Mouse (Mus musculus) neural tube, embryonic 14.5 days (tissue): ENCODE data around the gene Sorl1. TPM values are rescaled to one million over a fixed set of nuclear protein-coding genes. Genes with fewer than 3 reads are reported as not detected.

ENCODE experiments used
- ATAC-seq: fragments of 200-750 bp; cut with Nextera tagmentation; 2 replicates; pipeline ENCODE4 v1.8.0; 2017; ENCODE audit warnings: low read depth, mild to moderate bottlenecking, moderate TSS enrichment, moderate library complexity
- H3K27ac ChIP-seq: fragments of 300-500 bp; sonication (generic); 2 replicates; pipeline ENCODE4 v1.5.1; 2014; ENCODE audit warnings: low read depth, mild to moderate bottlenecking, control low read depth, low read length, moderate library complexity, mixed read lengths
- H3K27me3 ChIP-seq: fragments of 300-500 bp; sonication (generic); 2 replicates; pipeline ENCODE4 v1.6.1; 2014; ENCODE audit warnings: low read length; ENCODE audit not compliant: control insufficient read depth, insufficient read depth
- H3K36me3 ChIP-seq: fragments of 300-500 bp; sonication (generic); 2 replicates; pipeline ENCODE4 v1.6.1; 2014; ENCODE audit warnings: low read length, mixed read lengths; ENCODE audit not compliant: control insufficient read depth, insufficient read depth
- H3K4me1 ChIP-seq: fragments of 300-500 bp; sonication (generic); 2 replicates; pipeline ENCODE4 v1.6.1; 2014; ENCODE audit warnings: low read length; ENCODE audit not compliant: control insufficient read depth, insufficient read depth
- H3K4me2 ChIP-seq: fragments of 300-500 bp; sonication (generic); 2 replicates; pipeline ENCODE4 v1.6.1; 2014; ENCODE audit warnings: mild to moderate bottlenecking, low read depth, low read length, control low read depth
- H3K4me3 ChIP-seq: fragments of 300-500 bp; sonication (generic); 2 replicates; pipeline ENCODE4 v1.5.1; 2014; ENCODE audit warnings: low read depth, low read length, control low read depth, mixed read lengths
- H3K9ac ChIP-seq: fragments of 300-500 bp; sonication (generic); replicated peaks from 2 replicates; pipeline ENCODE4 v1.6.1; 2014; ENCODE audit warnings: low read depth, mild to moderate bottlenecking, control low read depth, low read length, mixed read lengths
- H3K9me3 ChIP-seq: fragments of 300-500 bp; sonication (generic); 2 replicates; pipeline ENCODE4 v1.6.1; 2016; ENCODE audit warnings: low read length; ENCODE audit not compliant: control insufficient read depth
- WGBS: fragments of 180-500 bp; shearing (Covaris S2); extraction: QIAGEN DNeasy Blood & Tissue Kit; methylation state at CpG from one replicate; pipeline ENCODE4 v1.1.7; 2014; 5-methylcytosine and 5-hydroxymethylcytosine counted together
- polyA plus RNA-seq: library from polyadenylated mRNA; unstranded; fragments of >200 nt; fragmentation: Nextera tagmentation; extraction: Ambion mirVana; gene quantifications from 2 replicates; pipeline ENCODE4 v1.2.1, GENCODE M21; 2014

The Sorl1 gene
- polyA plus RNA-seq, 1 experiment from 2014 or later = 20.4 TPM

- Histone ChIP-seq H3K36me3 (no peaks in the 10 kb centered on the region), H3K9ac (no peak overlapping the region), H3K9me3 (no peaks in the 10 kb centered on the region), H3K4me2 (no peak overlapping the region), H3K27ac (no peak overlapping the region), H3K4me1 (peaks cover 20% of the 10 kb centered on the region), H3K27me3 (no peaks in the 10 kb centered on the region), H3K4me3 (no peak overlapping the region)
- ATAC-seq = no peak
- WGBS = 74% methylated on average over 10 of the region's 10 CpGs
These were observed 183.7 kb downstream of the Sorl1 start for GRCm38 (mm10) chr9:41940311-41940853.

GRCm38 (mm10) chr9:41938449-41938848 is 185.6 kb downstream of the Sorl1 start:
- no peak overlapping the region for H3K9ac ChIP-seq
- WGBS = 33% methylated on average over 8 of the region's 8 CpGs
- ATAC-seq = no peak

GRCm38 (mm10) chr9:41937967-41938348 is 186.1 kb downstream of the Sorl1 start:
- H3K9ac ChIP-seq = no peak overlapping the region
- H3K4me2 ChIP-seq = no peak overlapping the region
- 16% methylated on average over 3 of the region's 3 CpGs for WGBS
- H3K4me1 ChIP-seq = peaks cover 29% of the 10 kb centered on the region
- no peaks in the 10 kb centered on the region for H3K36me3 ChIP-seq
- peak overlapping the region; percentile 86 for H3K27ac ChIP-seq
- no peak for ATAC-seq
- no peaks in the 10 kb centered on the region for H3K9me3 ChIP-seq
- H3K4me3 ChIP-seq = no peak overlapping the region
- H3K27me3 ChIP-seq = no peaks in the 10 kb centered on the region

More at GRCm38 (mm10) chr9:41938449-41938848, 185.6 kb downstream of the Sorl1 start:
- H3K27ac ChIP-seq = peak overlapping the region; percentile 86
- H3K36me3 ChIP-seq = no peaks in the 10 kb centered on the region
- no peak overlapping the region for H3K4me3 ChIP-seq
- no peaks in the 10 kb centered on the region for H3K9me3 ChIP-seq
- no peaks in the 10 kb centered on the region for H3K27me3 ChIP-seq
- peaks cover 29% of the 10 kb centered on the region for H3K4me1 ChIP-seq
- H3K4me2 ChIP-seq = no peak overlapping the region

GRCm38 (mm10) chr9:41937341-41937966 is 186.6 kb downstream of the Sorl1 start:
- ATAC-seq = no peak
- Histone ChIP-seq H3K36me3 (no peaks in the 10 kb centered on the region), H3K27ac (peak overlapping the region; percentile 86), H3K4me2 (no peak overlapping the region), H3K9me3 (no peaks in the 10 kb centered on the region), H3K9ac (no peak overlapping the region), H3K27me3 (no peaks in the 10 kb centered on the region), H3K4me1 (peaks cover 29% of the 10 kb centered on the region), H3K4me3 (no peak overlapping the region)
- WGBS = 46% methylated on average over 8 of the region's 8 CpGs

- Histone ChIP-seq H3K9ac (no peak overlapping the region), H3K4me1 (peaks cover 29% of the 10 kb centered on the region), H3K27me3 (no peaks in the 10 kb centered on the region), H3K9me3 (no peaks in the 10 kb centered on the region), H3K4me3 (no peak overlapping the region), H3K27ac (peak overlapping the region; percentile 96; the same call in 1 of the 2 replicates), H3K36me3 (no peaks in the 10 kb centered on the region), H3K4me2 (no peak overlapping the region)
- whole genome bisulfite sequencing = 17% methylated on average over 1 of the region's 1 CpGs
- ATAC-seq = peak; percentile 65; the same call in 1 of the 2 replicates
These were observed 187.5 kb downstream of the Sorl1 start for GRCm38 (mm10) chr9:41936598-41936997.

GRCm38 (mm10) chr9:41935979-41936378 is 188.1 kb downstream of the Sorl1 start:
- H3K9me3 ChIP-seq = no peaks in the 10 kb centered on the region
- peak overlapping the region; percentile 68 for H3K9ac ChIP-seq
- ATAC-seq = peak; percentile 53
- H3K36me3 ChIP-seq = no peaks in the 10 kb centered on the region
- H3K4me3 ChIP-seq = peak overlapping the region; percentile 27
- H3K27me3 ChIP-seq = no peaks in the 10 kb centered on the region
- H3K27ac ChIP-seq = peak overlapping the region; percentile 96
- H3K4me2 ChIP-seq = peak overlapping the region; percentile 88
- peaks cover 29% of the 10 kb centered on the region for H3K4me1 ChIP-seq
- under 1% methylated on average over 10 of the region's 10 CpGs for WGBS

GRCm38 (mm10) chr9:41935373-41935971 is 188.6 kb downstream of the Sorl1 start:
- peak overlapping the region; percentile 88 for H3K4me2 ChIP-seq
- peak overlapping the region; percentile 96 for H3K27ac ChIP-seq
- no peaks in the 10 kb centered on the region for H3K27me3 ChIP-seq
- H3K4me3 ChIP-seq = peak overlapping the region; percentile 27
- no peaks in the 10 kb centered on the region for H3K9me3 ChIP-seq
- peak; percentile 89 for ATAC-seq
- peaks cover 29% of the 10 kb centered on the region for H3K4me1 ChIP-seq
- WGBS = 2% methylated on average over 21 of the region's 21 CpGs
- no peaks in the 10 kb centered on the region for H3K36me3 ChIP-seq
- peak overlapping the region; percentile 68 for H3K9ac ChIP-seq

- Histone ChIP-seq H3K4me1 (peaks cover 29% of the 10 kb centered on the region), H3K4me2 (peak overlapping the region; percentile 88), H3K36me3 (no peaks in the 10 kb centered on the region), H3K9me3 (no peaks in the 10 kb centered on the region), H3K4me3 (peak overlapping the region; percentile 27), H3K9ac (peak overlapping the region; percentile 68), H3K27ac (peak overlapping the region; percentile 96), H3K27me3 (no peaks in the 10 kb centered on the region)
- ATAC-seq = no peak
- WGBS = 17% methylated on average over 10 of the region's 10 CpGs
These were observed 189.2 kb downstream of the Sorl1 start for GRCm38 (mm10) chr9:41934848-41935372.

- Histone ChIP-seq H3K4me3 (no peak overlapping the region), H3K36me3 (no peaks in the 10 kb centered on the region), H3K4me1 (peaks cover 5% of the 10 kb centered on the region), H3K4me2 (no peak overlapping the region), H3K27ac (no peak overlapping the region), H3K27me3 (no peaks in the 10 kb centered on the region), H3K9ac (no peak overlapping the region), H3K9me3 (no peaks in the 10 kb centered on the region)
- no peak for ATAC-seq
- 69% methylated on average over 5 of the region's 5 CpGs for WGBS
These were observed 194.1 kb downstream of the Sorl1 start for GRCm38 (mm10) chr9:41929986-41930385.
